Mouse (Mus musculus) liver, embryonic 14.5 days (tissue): ENCODE measurements around the gene Cisd3. TPM values are rescaled to one million over a fixed set of nuclear protein-coding genes. Genes with fewer than 3 reads are reported as not detected.

Source experiments
- ATAC-seq: fragments of 200-750 bp; cut with Nextera tagmentation; 2 replicates; pipeline ENCODE4 v1.8.0; 2017; ENCODE audit warnings: moderate number of reproducible peaks, mild to moderate bottlenecking, moderate library complexity; ENCODE audit not compliant: insufficient read depth
- DNase-seq, 3 experiments: peaks; one replicate each; pipeline ENCODE4 v3.0.0-alpha.2; 2012 to 2013; ENCODE audit warnings: low read depth in 3 of 3, low spot score in 3 of 3
- H3K27ac ChIP-seq: fragments of 300-500 bp; sonication (generic); 2 replicates; pipeline ENCODE4 v1.5.1; 2014; ENCODE audit warnings: moderate library complexity, mild to moderate bottlenecking, control low read depth, inconsistent platforms
- H3K27me3 ChIP-seq: fragments of 300-500 bp; sonication (generic); 2 replicates; pipeline ENCODE4 v1.6.1; 2014; ENCODE audit warnings: mild to moderate bottlenecking, low read length, moderate library complexity; ENCODE audit not compliant: control insufficient read depth, insufficient read depth
- H3K36me3 ChIP-seq: fragments of 300-500 bp; sonication (generic); replicated peaks from 2 replicates; pipeline ENCODE4 v1.6.1; 2014; ENCODE audit warnings: low read depth; ENCODE audit not compliant: control insufficient read depth, insufficient read depth
- H3K4me1 ChIP-seq, 2 experiments: fragments of 200-500 bp in 1 of 2; fragments of 300-500 bp in 1 of 2; sonication (generic) in 1 of 2; replicated peaks; 2 replicates each; pipeline ENCODE4 v1.6.1; 2012 to 2014; ENCODE audit warnings: antibody characterized with exemption in 1 of 2, inconsistent platforms in 1 of 2, low read length in 1 of 2; ENCODE audit not compliant: control insufficient read depth in 2 of 2, insufficient read depth in 2 of 2
- H3K4me2 ChIP-seq: fragments of 300-500 bp; sonication (generic); 2 replicates; pipeline ENCODE4 v1.6.1; 2014; ENCODE audit warnings: low read depth, mild to moderate bottlenecking, control low read depth, moderate library complexity
- H3K4me3 ChIP-seq, 2 experiments: fragments of 200-500 bp in 1 of 2; fragments of 300-500 bp in 1 of 2; sonication (generic) in 1 of 2; 2 replicates each; pipeline ENCODE4 v1.5.1; 2012 to 2014; ENCODE audit warnings: low read depth in 2 of 2, low read length in 2 of 2, mild to moderate bottlenecking in 2 of 2, control low read depth in 1 of 2, inconsistent platforms in 1 of 2, moderate library complexity in 1 of 2; ENCODE audit not compliant: insufficient read depth in 1 of 2
- H3K9ac ChIP-seq: fragments of 300-500 bp; sonication (generic); replicated peaks from 2 replicates; pipeline ENCODE4 v1.6.1; 2014; ENCODE audit warnings: mild to moderate bottlenecking, control low read depth, moderate library complexity
- H3K9me3 ChIP-seq: fragments of 300-500 bp; sonication (generic); 2 replicates; pipeline ENCODE4 v1.6.1; 2016; ENCODE audit warnings: low read length, mixed read lengths; ENCODE audit not compliant: control insufficient read depth
- CTCF ChIP-seq: IDR thresholded peaks from 2 replicates; pipeline ENCODE4 v1.5.1; 2016; ENCODE audit warnings: antibody characterized with exemption, low read depth, control low read depth
- EP300 ChIP-seq: IDR thresholded peaks from 2 replicates; pipeline ENCODE4 v1.6.1; 2016; ENCODE audit warnings: antibody characterized with exemption, low read depth
- WGBS: fragments of 180-500 bp; shearing (Covaris S2); extraction: QIAGEN DNeasy Blood & Tissue Kit; methylation state at CpG from one replicate; pipeline ENCODE4 v1.1.7; 2014; ENCODE audit not compliant: insufficient replicate concordance; 5-methylcytosine and 5-hydroxymethylcytosine counted together
- polyA plus RNA-seq, 2 experiments: library from polyadenylated mRNA; depleted of rRNA in 1 of 2; stranded (reverse) in 1 of 2; unstranded in 1 of 2; fragments of >200 nt; fragmentation: Nextera tagmentation in 1 of 2; extraction: Ambion mirVana in 1 of 2; gene quantifications; 2 replicates each; pipeline versions ENCODE4 v1.2.1 to v1.2.3; 2012 to 2014

The Cisd3 gene
- polyA plus RNA-seq, 2 experiments, result 4.9 to 10.0 TPM

- H3K27ac ChIP-seq, result no peak overlapping the region
- H3K4me2 ChIP-seq, result no peak overlapping the region
- H3K4me3 ChIP-seq, result no peak overlapping the region
- TF ChIP-seq EP300, result no peak
- TF ChIP-seq CTCF, result no peak
- no peaks in the 10 kb centered on the region for H3K9me3 ChIP-seq
- no peaks in the 10 kb centered on the region for H3K36me3 ChIP-seq
- no peak overlapping the region for H3K9ac ChIP-seq
- ATAC-seq (no peak), DNase-seq (no peak)
- H3K27me3 ChIP-seq, result no peaks in the 10 kb centered on the region
- no peaks in the 10 kb centered on the region for H3K4me1 ChIP-seq
- 74% methylated on average over 12 of the region's 12 CpGs for WGBS
Observed at GRCm38 (mm10) chr11:97680430-97680829, 5.2 kb upstream of the Cisd3 start.

GRCm38 (mm10) chr11:97682504-97683055 is 3.0 kb upstream of the Cisd3 start:
- TF ChIP-seq CTCF (no peak), EP300 (no peak)
- no peaks in the 10 kb centered on the region for H3K36me3 ChIP-seq
- WGBS, result 71% methylated on average over 6 of the region's 6 CpGs

GRCm38 (mm10) chr11:97684063-97684680 is 1.5 kb upstream of the Cisd3 start:
- Histone ChIP-seq H3K9me3 (no peaks in the 10 kb centered on the region), H3K4me3 (no peak overlapping the region), H3K36me3 (no peaks in the 10 kb centered on the region), H3K9ac (no peak overlapping the region), H3K27me3 (no peaks in the 10 kb centered on the region), H3K4me2 (no peak overlapping the region), H3K4me1 (peaks cover 0 to 6% of the 10 kb centered on the region in 2 experiments; a peak in 1 of 4 replicates), H3K27ac (no peak overlapping the region)
- TF ChIP-seq CTCF (no peak), EP300 (no peak)
- WGBS, result 35% methylated on average over 6 of the region's 6 CpGs
- ATAC-seq (no peak), DNase-seq (no peak)

More at GRCm38 (mm10) chr11:97682504-97683055, 3.0 kb upstream of the Cisd3 start:
- Histone ChIP-seq H3K27ac (no peak overlapping the region), H3K9ac (no peak overlapping the region), H3K4me2 (no peak overlapping the region), H3K4me1 (peaks cover 0 to 6% of the 10 kb centered on the region in 2 experiments; a peak in 1 of 4 replicates), H3K4me3 (no peak overlapping the region), H3K9me3 (no peaks in the 10 kb centered on the region), H3K27me3 (no peaks in the 10 kb centered on the region)
- ATAC-seq (no peak), DNase-seq (no peak)

GRCm38 (mm10) chr11:97684766-97685165 is 860 bp upstream of the Cisd3 start:
- H3K4me3 ChIP-seq, result no peak overlapping the region
- 44% methylated on average over 7 of the region's 7 CpGs for WGBS
- DNase-seq (no peak), ATAC-seq (no peak)
- no peaks in the 10 kb centered on the region for H3K9me3 ChIP-seq
- H3K36me3 ChIP-seq, result no peaks in the 10 kb centered on the region
- H3K4me2 ChIP-seq, result no peak overlapping the region
- H3K27ac ChIP-seq, result no peak overlapping the region
- H3K9ac ChIP-seq, result no peak overlapping the region
- no peaks in the 10 kb centered on the region for H3K27me3 ChIP-seq
- peaks cover 0 to 6% of the 10 kb centered on the region in 2 experiments; a peak in 1 of 4 replicates for H3K4me1 ChIP-seq
- TF ChIP-seq EP300, result no peak
- no peak for TF ChIP-seq CTCF

- H3K9ac ChIP-seq, result no peak overlapping the region
- 72% methylated on average over 11 of the region's 11 CpGs for WGBS
- no peaks in the 10 kb centered on the region for H3K36me3 ChIP-seq
- ATAC-seq (no peak), DNase-seq (no peak)
- H3K4me1 ChIP-seq, result peaks cover 0 to 6% of the 10 kb centered on the region in 2 experiments; a peak in 1 of 4 replicates
- H3K4me2 ChIP-seq, result peak overlapping the region; percentile 25
- H3K27ac ChIP-seq, result no peak overlapping the region
- no peak for TF ChIP-seq CTCF
- TF ChIP-seq EP300, result no peak
- peak overlapping the region; percentile 8 to 24; a peak in 2 of 4 replicates for H3K4me3 ChIP-seq
- no peaks in the 10 kb centered on the region for H3K27me3 ChIP-seq
- H3K9me3 ChIP-seq, result no peaks in the 10 kb centered on the region
Observed at GRCm38 (mm10) chr11:97686322-97686908, 789 bp downstream of the Cisd3 start.
